ENCODE assay signal across 12 mouse cellular contexts in genomic region chr13:37828928-37829327, GRCm38 (mm10). TPM values are rescaled to one million over a fixed set of nuclear protein-coding genes. Genes with fewer than 3 reads are reported as not detected.
A peak's percentile ranks its signal among the peaks of the same experiment; 100 is the strongest.
DNase-seq lines count a peak whose midpoint lies in the region; ATAC-seq and TF ChIP-seq lines count a peak whose summit lies in the region.
"Had no signal": no experiment of that assay in that cellular context is flagged by ENCODE, and none has a peak within 500 bp of the region (broad histone marks: within the 10 kb centered on the region; RNA-seq: fewer than 3 reads in every experiment).

No protein-coding gene starts in this region.

- ATAC-seq in kidney, embryonic 16.5 days (ENCODE audit: low FRiP score, low TSS enrichment): no peak
- no peak for ATAC-seq in liver, embryonic 12.5 days
- ATAC-seq: Patski had no signal

- DNase-seq in heart, adult 2 months: no peak
- DNase-seq in heart, postnatal 25 days (ENCODE audit: low spot score): no peak
- DNase-seq in kidney, postnatal 25 days: no peak
- peak; percentile 10 for DNase-seq in brain, adult 2 months (ENCODE audit: low read depth, low spot score)
- no peak for DNase-seq in left cerebral cortex, adult 8-10 months (ENCODE audit: low spot score in 2 of 2)
- DNase-seq in thymus, adult 18-20 months: no peak
- DNase-seq: adrenal gland, postnatal 14 days; cerebellum, adult 8-10 months; gastrocnemius, postnatal 10 days had no signal

- TF ChIP-seq POLR2A in heart, adult 2 months (IDR thresholded peaks at IDR 0.05; ENCODE audit: insufficient read depth, low read depth, low read length): no peak

- no peaks in the 10 kb centered on the region for H3K27me3 ChIP-seq in heart, adult 2 months (ENCODE audit: control insufficient read depth, insufficient read depth, low read length)
- no peaks in the 10 kb centered on the region for H3K27me3 ChIP-seq in kidney, embryonic 16.5 days (ENCODE audit: insufficient read depth, low read length)
- no peaks in the 10 kb centered on the region for H3K27me3 ChIP-seq in liver, embryonic 12.5 days (replicated peaks)
- H3K27me3 ChIP-seq: Patski had no signal

- H3K36me3 ChIP-seq in heart, adult 2 months (ENCODE audit: control insufficient read depth, insufficient read depth, low read length): peaks cover 15% of the 10 kb centered on the region
- H3K36me3 ChIP-seq in kidney, embryonic 16.5 days (ENCODE audit: insufficient read depth, low read length): no peaks in the 10 kb centered on the region
- H3K36me3 ChIP-seq in liver, embryonic 12.5 days: no peaks in the 10 kb centered on the region

- H3K9ac ChIP-seq in heart, adult 2 months (ENCODE audit: low read depth, low read length): no peak overlapping the region
- no peak overlapping the region for H3K9ac ChIP-seq in kidney, embryonic 16.5 days (replicated peaks; ENCODE audit: low read length)
- no peak overlapping the region for H3K9ac ChIP-seq in liver, embryonic 12.5 days

- H3K9me3 ChIP-seq in kidney, embryonic 16.5 days (ENCODE audit: low read length): no peaks in the 10 kb centered on the region
- H3K9me3 ChIP-seq in liver, embryonic 12.5 days (replicated peaks): no peaks in the 10 kb centered on the region

- peaks cover 18% of the 10 kb centered on the region for H3K4me1 ChIP-seq in heart, adult 2 months (ENCODE audit: control insufficient read depth, insufficient read depth, low read length)
- H3K4me1 ChIP-seq in kidney, embryonic 16.5 days (ENCODE audit: insufficient read depth, low read length): peaks cover 62% of the 10 kb centered on the region
- peaks cover 82% of the 10 kb centered on the region for H3K4me1 ChIP-seq in liver, embryonic 12.5 days

- peaks cover 3% of the 10 kb centered on the region for H3K79me2 ChIP-seq in heart, adult 2 months (replicated peaks; ENCODE audit: control insufficient read depth, insufficient read depth, low read length)

- TF ChIP-seq EP300 in heart, adult 2 months (IDR thresholded peaks at IDR 0.05; ENCODE audit: insufficient read depth, low read depth, low read length): no peak

- 40% methylated on average over 6 of the region's 6 CpGs for WGBS in heart, adult 2 months
- 31% methylated on average over 6 of the region's 6 CpGs for WGBS in kidney, embryonic 16.5 days
- WGBS in liver, embryonic 12.5 days (ENCODE audit: insufficient replicate concordance): 53% methylated on average over 6 of the region's 6 CpGs

- H3K27ac ChIP-seq in heart, adult 2 months: peak overlapping the region; percentile 11; the same call in 1 of the 2 replicates
- H3K27ac ChIP-seq in kidney, embryonic 16.5 days (ENCODE audit: low read length): no peak overlapping the region
- no peak overlapping the region for H3K27ac ChIP-seq in liver, embryonic 12.5 days

- intact Hi-C loops in heart, adult 2 months (cut with DNase I): loop anchor here (2.0 to 10.0 kb wide), 4 partner anchors 26 to 372 kb away; no protein-coding TSS in a partner anchor
- intact Hi-C loops in heart, postnatal 25 days (cut with DNase I): loop anchor here (2.0 to 5.0 kb wide), 5 partner anchors 26 to 377 kb away; no protein-coding TSS in a partner anchor

- 0 out of 2 replicates have a peak overlapping the region, but pooled peaks have one; percentile 5 for H3K4me2 ChIP-seq in kidney, embryonic 16.5 days (replicated peaks; ENCODE audit: low read depth, low read length)
- peak overlapping the region; percentile 95 for H3K4me2 ChIP-seq in liver, embryonic 12.5 days

- TF ChIP-seq CTCF in heart, adult 2 months (IDR thresholded peaks at IDR 0.05): no peak

- no peak overlapping the region for H3K4me3 ChIP-seq in heart, adult 2 months
- H3K4me3 ChIP-seq in kidney, embryonic 16.5 days (ENCODE audit: low read length): no peak overlapping the region
- H3K4me3 ChIP-seq in liver, embryonic 12.5 days: no peak overlapping the region

RNA-seq across cellular contexts. Expression of gene Rreb1, which starts 50.7 kb away (rescaled TPM):
- total RNA-seq in heart, adult 2 months (2021): 10 to 100 TPM; 34.3 to 57.5 TPM
- 12.8 and 16.4 TPM in 2 replicates for polyA plus RNA-seq in heart, adult 2 months (2012; rRNA removed)
- 10 to 100 TPM; 38.0 to 55.6 TPM for total RNA-seq in heart, postnatal 25 days (2021)
- 13.5 and 18.3 TPM in 2 replicates for polyA plus RNA-seq in kidney, embryonic 16.5 days (2015; fragmentation: Nextera tagmentation; extraction: Ambion mirVana)
- polyA plus RNA-seq in liver, embryonic 12.5 days (2016; fragmentation: Nextera tagmentation; extraction: Ambion mirVana): 8.8 and 10.2 TPM in 2 replicates
- total RNA-seq in left cerebral cortex, adult 8-10 months (2022): 10 to 100 TPM; 30.6 to 49.4 (median 43.4) TPM
